Mouse (Mus musculus) heart, adult 2 months (tissue): ENCODE measurements at regions not wholly inside any gene's neighbourhood (a gene's known extent, or its start where the extent isn't known, plus 50 kb on each side); places are given as distances from the start of the nearest gene placed in this dataset.

Experiments used
- CTCF ChIP-seq: fragments of 200-600 bp; IDR thresholded peaks from 2 replicates; pipeline ENCODE4 v1.8.1; 2022; ENCODE audit warnings: antibody characterized with exemption, mild to moderate bottlenecking, moderate library complexity
- POLR2A ChIP-seq: fragments of 200-500 bp; IDR thresholded peaks from 2 replicates; pipeline ENCODE4 v1.6.1; 2011; ENCODE audit warnings: mild to moderate bottlenecking, low read depth, low read length, control low read depth; ENCODE audit not compliant: insufficient read depth

- TF ChIP-seq POLR2A (no peak), CTCF (no peak)
These were observed 608.0 kb upstream of the Ghitm start for GRCm38 (mm10) chr14:37743048-37743447.
